Mouse (Mus musculus) gonadal fat pad, adult 2 months (tissue): ENCODE measurements at regions not wholly inside any gene's neighbourhood (a gene's known extent, or its start where the extent isn't known, plus 50 kb on each side); places are given as distances from the start of the nearest gene placed in this dataset.

Experiments used
- DNase-seq: peaks from one replicate; pipeline ENCODE4 v3.0.0-alpha.2; 2012; ENCODE audit warnings: low read depth

DNA sequence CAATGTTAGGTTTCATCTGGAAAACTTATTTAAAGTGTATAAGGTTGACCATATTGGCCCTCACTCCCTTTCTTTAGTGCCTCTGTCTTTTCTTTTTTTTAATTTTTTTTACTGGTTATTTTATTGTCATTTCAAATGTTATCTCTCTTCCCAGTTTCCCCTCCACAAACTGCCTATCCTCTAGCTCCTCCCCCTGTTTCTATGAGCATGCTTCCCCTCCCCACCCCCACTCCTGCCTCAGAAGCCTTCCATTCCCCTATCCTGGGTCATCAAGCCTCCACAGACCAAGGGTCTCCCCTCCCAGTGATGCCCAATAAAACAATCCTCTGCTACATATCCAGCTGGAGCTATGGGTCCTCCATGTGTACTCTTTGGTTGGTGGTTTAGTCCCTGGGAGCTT lies 2134.9 kb upstream of the Lrrc6 start:
- DNase-seq: no peak

DNA sequence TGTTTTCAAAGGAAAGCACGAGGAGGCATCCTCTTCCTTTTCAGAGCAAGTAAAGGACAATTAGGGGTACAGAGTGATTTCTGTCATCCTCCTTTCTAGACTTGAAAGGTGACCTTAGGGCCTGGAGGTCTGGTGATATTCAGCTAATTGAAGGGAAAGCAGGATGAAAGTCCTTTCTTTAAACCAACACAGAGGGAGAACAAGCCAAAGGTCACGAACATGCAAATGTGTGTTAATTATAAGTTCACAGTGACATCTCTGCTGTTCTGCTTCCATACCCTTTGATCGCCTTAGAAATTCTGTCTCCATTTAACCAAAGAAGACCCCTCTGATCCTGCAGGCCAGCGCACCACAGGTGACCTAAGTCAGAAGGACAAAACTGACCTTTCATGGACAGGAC lies 2126.3 kb upstream of the Lrrc6 start:
- DNase-seq: no peak

DNA sequence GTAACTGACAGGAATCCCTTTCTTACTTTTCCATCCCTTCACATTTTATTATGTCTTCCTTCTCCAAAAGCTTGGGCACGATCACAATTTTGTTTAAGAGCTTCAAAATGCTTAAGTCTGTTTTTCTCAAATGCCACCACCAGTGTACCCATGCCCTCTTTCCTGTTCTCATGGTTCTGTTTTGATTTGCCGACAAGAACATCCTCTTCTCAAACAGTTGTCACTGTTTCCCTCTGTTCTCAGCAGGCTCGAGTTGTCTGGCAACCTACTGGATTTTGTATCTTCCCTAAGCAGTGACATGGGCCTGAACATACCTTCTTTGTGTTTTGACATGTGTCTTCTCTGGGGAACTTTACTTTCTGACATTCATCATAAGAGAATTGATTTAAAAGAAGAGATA lies 2124.1 kb upstream of the Lrrc6 start:
- no peak for DNase-seq

DNA sequence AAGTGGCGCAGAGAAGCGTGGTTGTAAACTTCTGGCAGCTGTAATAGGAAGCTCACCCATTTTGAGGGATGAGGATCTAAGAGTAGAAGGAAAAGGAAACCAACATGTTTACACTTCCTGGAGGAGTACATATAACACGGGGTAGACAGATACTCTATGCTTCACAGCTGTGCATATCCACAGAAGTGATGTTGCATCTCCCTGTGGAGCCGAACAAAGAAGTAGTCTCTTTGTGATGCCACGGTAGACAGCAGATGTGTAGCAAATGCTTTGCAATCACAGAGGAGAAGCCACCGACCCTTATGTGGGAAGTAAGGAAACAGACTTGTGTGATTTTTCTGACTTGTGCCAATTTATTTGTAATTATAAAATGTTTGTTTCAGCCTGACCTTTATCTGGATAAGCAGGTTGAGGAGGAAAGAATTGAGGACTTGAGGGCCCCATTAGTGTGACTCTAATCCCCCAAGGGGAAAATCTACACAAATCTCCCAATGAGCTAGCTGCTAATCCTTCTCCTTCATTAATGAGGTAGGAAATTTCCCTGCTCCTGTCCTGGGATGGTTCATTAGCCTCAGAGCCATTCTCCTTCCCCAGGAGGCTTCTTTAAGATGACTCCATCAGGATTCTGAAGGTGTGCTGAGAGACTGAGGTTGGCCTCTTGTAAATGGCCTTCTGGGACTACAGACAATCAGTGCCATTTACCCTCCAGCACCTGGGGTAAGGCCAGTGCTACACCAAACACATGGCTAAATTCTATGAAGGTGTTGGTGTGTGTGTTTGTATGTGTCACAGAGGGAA lies 2119.9 kb upstream of the Lrrc6 start:
- DNase-seq: no peak

DNA sequence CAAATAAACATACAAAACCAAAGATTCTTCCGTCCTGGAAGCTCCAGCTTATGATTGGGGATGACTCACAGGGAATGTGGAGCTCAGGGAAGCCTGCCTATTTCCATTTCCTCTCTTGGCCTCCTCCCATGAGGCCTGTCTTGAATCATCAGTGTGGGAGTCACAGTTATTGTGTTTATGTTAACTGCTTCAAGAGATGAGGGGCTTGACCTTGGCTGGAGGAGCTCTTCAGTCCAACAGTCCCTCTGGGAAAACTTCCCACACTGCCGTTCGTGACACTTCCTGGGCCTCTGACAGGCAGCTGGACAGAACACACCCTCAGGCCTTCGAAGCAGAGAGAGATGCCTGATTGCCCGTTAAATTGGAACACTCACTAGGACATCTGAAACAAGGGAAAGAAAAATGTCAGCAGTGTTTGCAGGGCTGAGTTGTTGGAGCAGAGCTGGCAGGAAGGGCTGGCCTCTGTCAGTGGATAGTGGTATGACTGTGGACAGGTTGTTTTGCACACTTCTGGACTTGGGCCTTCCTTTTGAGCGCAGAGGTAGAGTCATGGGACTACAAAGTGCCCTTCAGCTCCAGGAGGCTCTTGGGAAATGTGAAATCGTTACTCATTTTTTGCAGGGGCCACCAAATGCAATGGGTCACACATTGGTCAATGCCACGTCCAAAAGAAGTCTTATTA lies 2105.5 kb upstream of the Lrrc6 start:
- no peak for DNase-seq

DNA sequence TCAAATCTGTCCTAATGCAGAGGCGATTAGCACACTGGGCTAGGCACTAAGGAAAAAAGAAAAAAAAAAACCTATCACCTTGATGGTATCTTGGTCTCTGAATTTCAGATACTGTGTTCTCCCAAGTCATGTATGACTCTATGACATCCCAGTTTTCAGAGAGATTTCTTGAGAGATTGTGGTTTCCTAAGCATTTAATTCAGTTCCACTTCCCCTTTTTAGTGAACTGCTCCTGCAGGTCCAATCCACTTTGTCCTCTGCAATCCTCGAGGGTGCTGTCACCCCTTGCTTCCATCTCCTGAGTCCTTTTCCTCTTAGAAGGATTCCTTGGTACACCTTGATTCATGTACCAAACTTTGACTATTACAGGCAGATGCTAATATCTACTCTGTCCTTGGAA lies 2104.8 kb upstream of the Lrrc6 start:
- no peak for DNase-seq

DNA sequence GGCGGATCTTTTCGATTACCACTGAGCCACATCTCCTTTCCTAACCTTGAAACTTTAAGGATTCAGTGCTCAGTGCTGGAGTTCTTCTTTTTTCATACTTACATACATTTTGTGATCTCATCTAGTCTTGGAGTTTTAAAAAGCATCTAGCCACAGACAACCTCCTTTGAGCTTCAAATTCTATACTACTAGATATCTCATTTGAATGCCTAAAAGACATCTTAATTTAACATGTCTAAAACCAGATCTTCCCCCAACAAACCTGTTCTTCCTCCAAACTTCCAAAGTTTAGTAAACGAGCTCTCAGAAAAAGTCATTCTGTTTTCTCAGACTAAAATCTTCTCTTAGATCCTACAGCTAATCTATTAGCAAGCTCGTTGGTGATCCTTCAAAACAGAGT lies 2081.5 kb upstream of the Lrrc6 start:
- no peak for DNase-seq

DNA sequence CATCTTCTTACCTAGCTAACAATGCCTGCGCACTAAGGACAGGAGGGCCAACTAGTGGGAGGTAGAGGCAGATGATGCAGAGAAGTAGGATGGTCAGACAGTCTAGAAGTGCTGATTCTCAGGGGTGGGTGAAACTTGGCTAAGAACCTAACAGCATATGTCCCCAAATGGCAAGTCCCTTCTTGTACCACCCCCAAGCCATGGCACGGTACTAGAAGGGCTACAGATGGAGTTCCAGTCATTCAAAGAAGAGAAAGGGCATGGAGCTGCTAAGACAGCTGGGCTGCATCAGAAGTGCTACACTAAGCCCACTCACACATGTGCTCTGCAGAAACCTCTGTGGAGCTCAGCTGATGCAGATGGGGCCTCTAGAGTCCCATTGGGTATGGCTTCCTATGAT lies 2078.8 kb upstream of the Lrrc6 start:
- DNase-seq: no peak

DNA sequence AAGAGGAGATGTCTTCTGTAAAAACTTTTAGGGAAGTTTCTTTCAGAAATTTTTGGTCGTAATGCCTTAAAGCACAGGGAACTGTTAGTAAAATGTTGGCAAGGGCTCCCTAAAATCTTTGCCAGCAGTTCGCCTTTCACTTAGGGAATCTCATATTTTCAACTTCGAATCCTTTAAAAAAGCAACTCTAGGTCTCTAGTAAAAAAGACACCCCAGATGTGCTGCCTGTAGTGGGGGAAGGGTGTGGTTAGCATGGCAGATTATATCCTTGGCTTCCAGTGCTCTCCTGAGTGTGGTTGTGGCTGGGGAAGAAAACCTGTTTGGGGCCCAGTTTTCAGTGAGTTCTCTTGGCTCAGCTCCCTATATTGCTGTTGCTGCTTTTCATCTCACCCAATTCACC lies 2059.9 kb upstream of the Lrrc6 start:
- no peak for DNase-seq

DNA sequence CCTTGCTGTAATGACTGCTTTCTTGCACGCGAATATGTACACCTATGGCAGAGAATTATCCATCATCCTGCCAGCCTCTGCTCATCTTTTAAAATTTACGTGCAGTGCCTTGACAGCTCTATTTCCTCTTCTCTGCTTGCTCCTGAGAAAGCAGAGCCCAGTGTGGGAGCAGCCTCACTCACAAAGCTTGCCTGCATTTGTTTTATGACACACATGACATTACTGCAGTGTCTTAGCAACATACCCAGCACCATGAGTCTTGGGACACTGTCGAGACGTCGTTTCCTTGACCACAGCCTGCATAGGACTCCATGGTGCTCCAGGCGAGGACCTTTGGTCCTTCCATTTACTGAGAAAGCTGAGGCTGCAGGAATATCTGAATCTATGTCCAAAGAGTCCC lies 2055.4 kb upstream of the Lrrc6 start:
- DNase-seq: no peak

DNA sequence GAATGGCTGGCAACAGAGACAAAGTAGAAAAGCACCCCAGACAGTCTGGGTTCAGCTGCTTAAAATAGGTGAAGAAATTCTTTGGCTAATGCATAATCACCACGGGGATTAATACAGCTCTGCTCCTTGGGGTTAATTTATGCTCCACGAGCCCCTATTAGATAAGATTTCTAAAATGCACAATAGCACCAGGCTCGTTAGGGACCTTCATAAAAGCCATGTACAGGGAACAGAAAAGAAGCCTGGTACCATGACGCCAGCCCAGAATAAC lies 2035.3 kb upstream of the Lrrc6 start:
- no peak for DNase-seq

DNA sequence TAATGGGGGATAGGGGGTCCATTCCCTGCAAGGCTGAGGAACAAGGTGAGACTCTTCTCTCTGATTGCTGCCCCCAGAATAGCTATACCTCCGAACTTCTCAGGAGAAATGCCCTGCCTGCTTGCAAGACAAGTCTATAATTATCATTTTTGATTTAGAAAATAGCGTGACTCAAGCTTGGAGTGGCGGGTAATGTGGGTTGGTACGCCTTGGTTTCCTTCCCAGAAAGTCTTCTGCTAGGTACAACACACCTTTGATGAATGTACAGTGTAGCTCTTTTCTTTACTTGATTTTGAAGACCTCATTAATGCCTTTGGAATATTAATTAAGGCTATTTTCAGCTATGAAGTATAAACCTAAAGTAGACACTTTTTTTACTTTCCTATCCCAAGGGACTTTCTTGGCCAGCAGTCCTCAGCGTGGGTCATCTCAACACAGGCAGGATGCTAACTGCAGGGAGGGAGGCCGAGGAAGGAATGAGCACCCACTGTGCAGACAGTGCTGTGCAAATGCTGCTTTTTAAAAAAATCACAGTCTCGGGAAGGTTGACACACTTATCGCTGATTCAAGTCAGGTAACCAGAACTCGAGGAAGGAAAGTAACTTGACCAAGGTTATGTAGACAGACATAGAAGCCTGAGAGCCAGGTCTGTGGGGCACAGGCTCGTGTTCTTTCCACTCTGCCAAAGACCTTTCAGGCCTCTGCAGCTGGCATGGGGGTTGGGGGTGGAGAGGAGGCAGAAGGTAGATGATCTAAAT lies 2034.8 kb upstream of the Lrrc6 start:
- DNase-seq: no peak

DNA sequence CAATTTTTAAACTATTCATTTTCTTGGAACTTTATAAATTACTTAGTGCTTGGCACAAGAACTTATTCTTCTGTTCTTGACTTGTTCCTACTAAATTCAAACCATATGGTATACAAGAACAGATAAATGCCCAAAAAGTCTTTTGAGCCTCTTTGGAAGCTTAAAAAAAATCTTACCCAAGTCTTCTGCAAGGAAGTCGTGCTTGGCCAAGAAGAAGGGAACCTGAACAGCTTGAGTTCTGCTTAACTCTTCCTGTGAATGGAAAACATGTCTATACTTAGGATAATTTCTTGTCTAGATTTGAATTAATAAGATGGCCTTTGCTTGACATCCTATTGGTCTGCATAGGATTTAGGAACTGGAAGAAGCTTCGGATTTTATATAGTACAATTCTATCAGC lies 2020.0 kb upstream of the Lrrc6 start:
- DNase-seq: no peak

DNA sequence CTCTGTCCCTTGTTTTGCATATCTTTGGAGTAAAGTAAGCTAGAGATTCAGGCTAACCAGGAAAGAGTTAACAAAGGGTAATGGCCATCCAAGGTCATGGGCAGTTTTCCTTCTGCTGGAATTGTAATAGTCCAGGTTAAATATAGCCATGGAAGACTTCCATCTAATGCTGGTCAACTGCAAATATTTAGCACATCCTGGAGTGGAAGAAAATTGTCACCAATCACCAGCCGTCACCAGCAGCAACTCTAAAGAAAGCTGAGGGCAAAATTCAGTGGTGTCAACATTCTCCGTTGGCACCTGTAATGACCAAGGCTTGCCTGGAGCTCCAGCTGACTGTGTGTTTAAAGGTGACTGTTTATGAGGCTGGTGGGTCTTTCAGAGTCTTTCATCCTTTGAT lies 2011.7 kb upstream of the Lrrc6 start:
- DNase-seq: no peak

DNA sequence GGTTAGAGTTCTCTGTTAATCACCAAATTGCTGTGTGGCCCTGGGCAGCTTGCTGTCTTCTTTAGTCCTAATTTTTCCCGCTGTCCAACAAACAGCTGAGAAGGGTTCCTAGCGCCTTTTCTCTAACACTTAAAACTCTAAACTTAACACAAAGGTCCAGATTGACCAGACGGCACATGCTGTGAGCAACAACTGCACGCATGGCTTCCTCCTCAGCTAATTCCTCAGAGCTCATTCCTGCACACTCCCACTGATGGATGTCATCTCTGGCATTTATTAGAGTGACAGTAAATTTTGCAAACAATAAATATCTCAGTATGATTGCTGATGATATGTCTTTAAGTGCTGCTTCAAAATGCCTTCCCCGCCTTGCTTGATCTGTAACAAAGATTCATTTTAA lies 2007.5 kb upstream of the Lrrc6 start:
- no peak for DNase-seq

DNA sequence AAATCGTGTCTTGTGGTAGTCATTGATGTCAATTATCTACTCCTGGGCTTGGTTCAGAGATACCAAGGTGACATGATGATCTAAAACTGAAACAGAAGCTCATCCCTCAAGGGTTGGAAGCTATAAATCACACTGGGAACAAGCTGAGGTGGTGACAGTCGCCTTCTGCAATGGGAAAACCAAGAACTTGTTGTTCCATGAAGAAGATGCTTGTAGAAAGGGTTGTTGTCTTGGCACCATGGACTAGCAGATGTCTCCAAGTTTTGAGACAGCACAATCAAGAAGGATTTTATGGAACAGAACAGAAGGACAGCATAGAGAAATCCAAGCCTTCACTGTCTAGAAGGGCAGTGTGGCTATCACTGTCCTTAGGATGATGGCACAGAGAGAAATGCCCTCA lies 2005.4 kb upstream of the Lrrc6 start:
- no peak for DNase-seq

DNA sequence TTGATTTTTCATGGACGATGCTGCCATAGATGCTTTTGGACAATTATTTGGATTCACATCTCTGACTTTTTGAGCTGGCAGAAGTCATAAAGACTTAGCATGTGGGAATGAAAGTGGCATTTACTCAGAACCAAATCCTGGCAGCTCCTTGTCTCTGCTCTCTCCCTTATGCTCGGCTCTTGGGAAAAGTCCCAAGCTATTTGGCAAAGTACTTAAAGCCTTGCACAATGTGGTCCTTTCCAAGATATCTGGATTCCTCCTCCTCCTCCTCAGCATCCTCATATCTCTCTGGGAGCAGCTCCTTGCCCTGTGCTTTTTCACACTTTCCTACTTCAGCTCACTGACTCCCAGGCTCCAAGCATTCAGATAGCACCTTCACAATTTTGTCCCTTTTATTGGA lies 1995.7 kb upstream of the Lrrc6 start:
- DNase-seq: no peak

DNA sequence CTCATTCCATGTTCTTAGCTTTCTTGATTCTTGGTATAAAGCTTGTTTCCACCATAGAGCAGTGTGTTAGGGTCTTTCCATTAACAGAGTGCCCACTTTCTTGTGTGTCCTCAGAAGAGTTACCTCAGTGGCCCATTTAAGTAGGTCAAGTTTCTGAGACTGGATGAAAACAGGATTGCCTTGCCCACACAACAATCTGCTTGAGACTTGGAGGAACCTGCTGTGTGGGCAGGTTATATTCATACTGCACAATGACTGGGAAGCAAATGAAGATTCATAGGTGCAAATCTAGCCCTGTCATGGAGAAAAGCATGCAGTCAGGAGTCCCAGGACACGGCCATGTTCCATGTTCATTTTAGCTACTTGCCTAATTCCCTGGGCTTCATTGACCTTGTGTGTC lies 1984.1 kb upstream of the Lrrc6 start:
- no peak for DNase-seq

DNA sequence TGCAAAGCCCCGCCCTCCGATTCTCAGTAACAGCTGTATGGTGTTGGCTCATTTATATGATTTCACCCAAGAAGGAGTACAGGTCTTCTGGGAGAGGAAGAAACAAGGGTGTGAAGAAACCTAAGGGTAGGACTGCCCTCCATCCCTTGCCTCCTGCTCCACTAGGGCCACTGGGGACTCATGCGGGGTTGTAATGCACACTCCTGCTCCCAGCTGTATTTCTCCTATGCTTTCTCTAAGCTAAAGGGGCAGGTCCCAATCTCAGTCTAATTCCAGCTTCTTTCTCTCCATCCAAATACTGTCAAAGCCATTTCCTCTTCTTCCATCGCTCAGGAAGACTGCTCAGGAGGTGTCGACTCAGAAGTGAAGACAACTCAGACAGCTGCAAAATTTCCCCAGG lies 1977.0 kb upstream of the Lrrc6 start:
- no peak for DNase-seq

DNA sequence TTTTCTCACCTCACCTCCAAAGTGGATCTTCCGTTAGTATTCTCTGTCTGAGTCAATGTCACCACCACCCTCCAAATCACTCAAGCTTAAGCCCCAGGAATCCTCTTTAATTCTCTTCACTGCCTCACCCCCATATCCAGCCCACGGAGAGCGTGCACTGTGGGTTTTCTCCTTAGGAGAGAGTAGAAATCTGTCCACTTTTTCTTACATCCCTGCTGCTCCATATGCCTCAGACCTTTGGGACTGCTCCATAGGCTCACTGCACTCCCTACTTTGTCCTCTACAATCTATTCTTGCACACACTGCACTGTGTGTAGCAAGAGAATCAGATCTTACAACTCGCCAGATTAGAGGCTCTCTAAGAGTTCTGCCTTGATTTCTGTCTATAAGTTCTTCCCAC lies 1971.2 kb upstream of the Lrrc6 start:
- DNase-seq: no peak

DNA sequence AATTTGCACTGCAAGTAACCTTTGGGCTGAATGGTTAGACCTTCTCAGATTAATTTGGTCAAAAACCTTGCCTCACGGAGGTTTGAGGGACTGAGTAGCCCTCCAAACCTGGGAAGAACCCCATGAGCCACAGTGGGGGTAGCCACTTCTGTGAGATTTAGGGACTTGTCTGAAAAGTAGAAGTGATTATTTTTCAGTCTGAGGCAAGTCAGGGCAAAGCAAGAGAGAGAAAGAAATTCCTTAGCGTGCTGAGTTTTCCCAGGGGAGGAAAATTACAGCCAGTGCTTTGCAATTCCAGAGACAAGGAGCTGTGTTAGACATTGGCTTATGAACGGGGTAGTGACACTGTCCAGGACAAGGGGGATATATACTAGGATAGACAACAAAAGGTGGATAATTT lies 1962.1 kb upstream of the Lrrc6 start:
- DNase-seq: no peak

DNA sequence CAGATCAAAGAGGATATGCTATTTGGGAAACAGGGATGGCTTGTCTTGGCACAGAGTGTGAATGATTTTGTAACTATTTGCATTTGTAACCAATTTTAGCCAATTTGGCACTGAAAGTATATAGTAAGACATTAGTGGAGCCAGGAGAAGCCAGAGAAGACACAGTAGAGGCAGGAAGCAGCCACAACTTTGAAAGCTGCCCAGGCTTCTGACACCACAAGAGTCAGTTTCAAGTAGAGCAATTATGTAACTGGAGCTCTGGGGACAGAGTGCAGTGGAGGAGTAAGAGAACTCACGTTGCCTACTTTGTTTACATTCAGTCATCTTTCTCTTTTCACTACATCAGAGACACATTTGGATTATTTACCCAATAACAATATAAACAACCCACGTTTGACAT lies 1956.5 kb upstream of the Lrrc6 start:
- no peak for DNase-seq

DNA sequence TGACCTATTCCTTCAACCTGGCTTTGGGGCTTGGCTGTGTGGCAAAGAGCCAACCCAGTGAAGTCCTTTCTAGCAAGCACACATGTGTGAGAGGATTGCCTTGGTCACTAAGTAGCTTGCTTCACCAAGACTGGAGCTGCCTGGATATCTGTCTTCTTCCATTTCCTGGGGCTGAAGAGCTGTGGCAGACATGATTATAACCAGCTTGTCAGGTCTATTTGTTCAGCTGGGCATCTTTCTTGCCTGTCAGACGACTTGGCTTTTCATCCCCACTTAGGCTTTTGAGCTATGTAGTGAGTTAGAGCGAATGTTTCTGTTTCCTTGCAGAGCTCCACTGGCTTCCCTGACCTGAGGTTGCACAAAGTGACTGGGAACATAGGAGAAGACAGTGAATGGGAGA lies 1951.3 kb upstream of the Lrrc6 start:
- DNase-seq: no peak
